Mouse (Mus musculus) G1E (cell line): ENCODE measurements around the gene Rab3d.

ENCODE experiments used
- CTCF ChIP-seq: IDR thresholded peaks from 2 replicates; pipeline ENCODE4 v1.5.1; 2012; ENCODE audit warnings: low read depth, low read length, inconsistent platforms, mixed read lengths
- GATA1 ChIP-seq: IDR thresholded peaks from 2 replicates; pipeline ENCODE4 v1.6.1; 2012; ENCODE audit warnings: borderline replicate concordance, low read length, inconsistent platforms, mixed read lengths
- TAL1 ChIP-seq: conservative IDR thresholded peaks from 2 replicates; pipeline ENCODE4 v1.6.1; 2012; ENCODE audit warnings: low read depth, low read length, inconsistent platforms, mixed read lengths

DNA sequence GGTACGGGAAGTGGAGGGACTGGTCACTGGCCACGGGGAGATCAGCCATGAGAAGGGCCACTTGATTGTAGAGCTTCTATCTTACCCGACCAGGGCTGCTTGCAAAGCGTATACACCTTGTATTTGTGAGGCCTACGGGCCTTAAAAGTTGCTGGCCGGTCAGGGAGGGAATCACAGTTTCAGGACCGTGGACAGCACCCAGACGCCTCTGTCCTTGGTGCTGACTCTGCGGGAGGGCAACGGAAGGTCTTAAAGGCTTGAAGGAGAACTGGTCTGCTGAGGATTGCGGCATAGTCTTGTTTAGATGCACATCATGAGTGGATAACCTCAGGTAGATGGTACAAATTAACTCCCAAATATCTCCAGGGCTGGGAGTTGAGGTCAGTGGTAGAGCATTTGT, 32.3 kb upstream of the Rab3d start:
- TF ChIP-seq CTCF (no peak), GATA1 (no peak), TAL1 (no peak)
